In the genomic region with DNA sequence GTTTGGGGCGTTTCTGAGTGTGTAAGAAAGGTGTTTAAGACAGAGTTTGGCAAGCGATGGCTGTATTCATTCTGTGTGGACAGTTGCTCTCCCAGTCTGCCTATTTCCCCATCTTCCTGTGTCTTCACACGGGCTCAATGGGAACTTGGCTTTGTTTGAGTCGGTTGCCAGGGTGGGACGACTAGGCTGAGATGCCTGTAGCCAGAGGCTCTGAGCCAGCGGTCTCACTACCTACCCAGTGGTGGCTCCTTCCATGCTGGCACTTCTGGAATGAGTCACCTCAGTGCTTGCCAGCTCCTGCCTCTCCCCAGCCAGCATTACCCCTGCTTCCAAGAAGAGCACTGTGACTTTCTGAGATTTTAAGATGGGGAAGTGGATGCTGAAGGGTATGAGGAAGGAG, we compare ENCODE assay signal across 12 mouse cellular contexts.
DNase-seq lines count a peak whose midpoint lies in the region; ATAC-seq and TF ChIP-seq lines count a peak whose summit lies in the region.
"Had no signal": no experiment of that assay in that cellular context is flagged by ENCODE, and none has a peak within 500 bp of the region (broad histone marks: within the 10 kb centered on the region; RNA-seq: fewer than 3 reads in every experiment).

No protein-coding gene starts in this region.

- peak; percentile 26 for DNase-seq in gastrocnemius, postnatal 14 days
- DNase-seq in gastrocnemius, postnatal 10 days, result no peak
- peak; percentile 79 for DNase-seq in 3134 (ENCODE audit: extremely low read depth, insufficient read length, low spot score)
- DNase-seq in Muller cell, postnatal 12 days (ENCODE audit: inconsistent ontology term), result peak; percentile 27
- DNase-seq in lung, postnatal 0 days (ENCODE audit: low spot score), result peak; percentile 61
- no peak for DNase-seq in limb, embryonic 10.5 days (ENCODE audit: low spot score)
- DNase-seq in layer of hippocampus, adult 2 months (ENCODE audit: low spot score in 2 of 2), result no peak
- DNase-seq: adrenal gland, adult 8-10 months; gastrocnemius, postnatal 25 days; kidney, adult 9 months had no signal

- H3K27ac ChIP-seq in lung, postnatal 0 days (ENCODE audit: low read length), result no peak overlapping the region
- no peak overlapping the region for H3K27ac ChIP-seq in limb, embryonic 10.5 days
- no peak overlapping the region for H3K27ac ChIP-seq in layer of hippocampus, adult 2 months
- H3K27ac ChIP-seq: stomach, postnatal 0 days had no signal

- H3K4me3 ChIP-seq in lung, postnatal 0 days (ENCODE audit: low read depth, low read length), result no peak overlapping the region
- H3K4me3 ChIP-seq in limb, embryonic 10.5 days, result no peak overlapping the region
- no peak overlapping the region for H3K4me3 ChIP-seq in layer of hippocampus, adult 2 months

- TF ChIP-seq EP300 in lung, postnatal 0 days (IDR thresholded peaks at IDR 0.05), result no peak

- 56% methylated on average over 6 of the region's 6 CpGs for WGBS in lung, postnatal 0 days
- WGBS in limb, embryonic 10.5 days, result 85% methylated on average over 6 of the region's 6 CpGs

- TF ChIP-seq CTCF in lung, postnatal 0 days (IDR thresholded peaks at IDR 0.05), result no peak
- TF ChIP-seq CTCF in layer of hippocampus, adult 2 months (conservative IDR thresholded peaks at IDR 0.05), result no peak

- H3K4me2 ChIP-seq in lung, postnatal 0 days (replicated peaks; ENCODE audit: low read depth, low read length), result no peak overlapping the region

- ATAC-seq in lung, postnatal 0 days, result peak; percentile 88
- no peak for ATAC-seq in erythroid progenitor cell, adult 5-6 weeks (replicated peaks; ENCODE audit: low FRiP score, poor library complexity, severe bottlenecking)

- no peaks in the 10 kb centered on the region for H3K36me3 ChIP-seq in lung, postnatal 0 days (ENCODE audit: insufficient read depth, low read length)
- no peaks in the 10 kb centered on the region for H3K36me3 ChIP-seq in limb, embryonic 10.5 days

- no peaks in the 10 kb centered on the region for H3K9me3 ChIP-seq in lung, postnatal 0 days (ENCODE audit: low read length)
- H3K9me3 ChIP-seq in limb, embryonic 10.5 days (replicated peaks), result no peaks in the 10 kb centered on the region

- H3K27me3 ChIP-seq in lung, postnatal 0 days (replicated peaks; ENCODE audit: insufficient read depth, low read length), result no peaks in the 10 kb centered on the region
- no peaks in the 10 kb centered on the region for H3K27me3 ChIP-seq in limb, embryonic 10.5 days (ENCODE audit: low read depth, poor library complexity, severe bottlenecking)

- no peak overlapping the region for H3K9ac ChIP-seq in lung, postnatal 0 days (replicated peaks; ENCODE audit: low read depth)

- intact Hi-C loops in gastrocnemius, postnatal 14 days (cut with DNase I; ENCODE audit: low total_unique reads), result no loop called here

- H3K4me1 ChIP-seq in lung, postnatal 0 days (ENCODE audit: insufficient read depth, low read depth, low read length), result no peaks in the 10 kb centered on the region
- H3K4me1 ChIP-seq in limb, embryonic 10.5 days, result no peaks in the 10 kb centered on the region

Comparison
In these comparisons a context has a peak if more than half of its experiments do, and no peak if none do; other contexts are left out.
1. DNase-seq: peak in gastrocnemius, postnatal 14 days (single experiment), 3134 (single experiment), Muller cell, postnatal 12 days (single experiment) and lung, postnatal 0 days (single experiment); none in gastrocnemius, postnatal 10 days (single experiment), limb, embryonic 10.5 days (single experiment) and layer of hippocampus, adult 2 months (0 of 2).